Mouse (Mus musculus) frontal cortex, adult 2 months (tissue): Measurements from ENCODE around the gene Nek11. TPM values are rescaled to one million over a fixed set of nuclear protein-coding genes. Genes with fewer than 3 reads are reported as not detected.
A peak's percentile ranks its signal among the peaks of the same experiment; 100 is the strongest.
"Not testable (repeated sequence)": the region's sequence is repeated elsewhere in the genome, so short reads cannot be mapped to it uniquely, and the experiment has no call there.

Source experiments
- DNase-seq, 2 experiments: peaks; one replicate each; pipeline ENCODE4 v3.0.0; 2022; ENCODE audit warnings: low spot score in 1 of 2; ENCODE audit errors: extremely low spot score in 1 of 2
- polyA plus RNA-seq: library from polyadenylated mRNA; depleted of rRNA; stranded (reverse); fragments of >200 nt; gene quantifications from 2 replicates; pipeline ENCODE4 v1.2.3, GENCODE M21; 2012; rRNA removed

Gene Nek11
- polyA plus RNA-seq, 1 experiment: 1.5 TPM

GRCm38 (mm10) chr9:105182392-105182791 lies 212.9 kb downstream of the Nek11 start:
- no peak for DNase-seq

- DNase-seq: no peak
Measured at GRCm38 (mm10) chr9:105144992-105145391, 250.3 kb downstream of the Nek11 start, which contains the start of gene 1700080E11Rik. 1700080E11Rik (minus strand) TSS chr9:105145092.

- no peak for DNase-seq
Measured at GRCm38 (mm10) chr9:105139204-105139603, 256.1 kb downstream of the Nek11 start.

GRCm38 (mm10) chr9:105136404-105136803 lies 258.9 kb downstream of the Nek11 start:
- DNase-seq: no peak

- DNase-seq: no peak
Measured at GRCm38 (mm10) chr9:105134536-105134935, 260.8 kb downstream of the Nek11 start.

- DNase-seq: no peak
Measured at GRCm38 (mm10) chr9:105132002-105132367, 263.3 kb downstream of the Nek11 start.

- peak; percentile 86 to 91 for DNase-seq
Measured at GRCm38 (mm10) chr9:105131253-105132001, 263.9 kb downstream of the Nek11 start, which contains the start of gene Nudt16. Nudt16 (minus strand) TSS chr9:105131824.

GRCm38 (mm10) chr9:105130331-105130730 lies 265.0 kb downstream of the Nek11 start:
- no peak for DNase-seq

- DNase-seq: not testable (repeated sequence)
Measured at GRCm38 (mm10) chr9:105125206-105125605, 270.1 kb downstream of the Nek11 start.

Other genes with a start within 250 kb of the Nek11 start
- gene Aste1, start 132 bp downstream of the Nek11 start, polyA plus RNA-seq: 10.2 and 11.0 TPM in 2 replicates
- 135 and 138 TPM in 2 replicates for gene Atp2c1, start 131.8 kb upstream of the Nek11 start, polyA plus RNA-seq
- 26.9 and 27.1 TPM in 2 replicates for gene Pik3r4, start 247.5 kb upstream of the Nek11 start, polyA plus RNA-seq